Mouse (Mus musculus) testis, adult 2 months (tissue): Measurements from ENCODE around the gene Ppp1r37.

Experiments used
- CTCF ChIP-seq: fragments of 200-500 bp; IDR thresholded peaks from 2 replicates; pipeline ENCODE4 v1.5.1; 2012; ENCODE audit warnings: low read depth, mild to moderate bottlenecking, inconsistent platforms, low read length, moderate library complexity; ENCODE audit not compliant: control insufficient read depth, insufficient read depth, insufficient replicate concordance
- POLR2A ChIP-seq: fragments of 200-500 bp; IDR thresholded peaks from 2 replicates; pipeline ENCODE4 v1.6.1; 2012; ENCODE audit warnings: low read depth, mild to moderate bottlenecking, inconsistent platforms, low read length, moderate library complexity; ENCODE audit not compliant: control insufficient read depth

GRCm38 (mm10) chr7:19564455-19564854 is 1.6 kb upstream of the Ppp1r37 start:
- TF ChIP-seq POLR2A (no peak), CTCF (peak; percentile 14; the same call in 1 of the 2 replicates)
